Mouse (Mus musculus) spleen, adult 12 weeks (tissue): ENCODE results near the gene Ccdc113.
"Not testable (repeated sequence)": the region's sequence is repeated elsewhere in the genome, so short reads cannot be mapped to it uniquely, and the experiment has no call there.

Experiments used
- DNase-seq: peaks from one replicate; pipeline ENCODE4 v3.0.0; 2022; ENCODE audit warnings: low spot score

Ccdc113 gene

GRCm38 (mm10) chr8:95602168-95602567 is 68.3 kb downstream of the Ccdc113 start:
- no peak for DNase-seq

DNA sequence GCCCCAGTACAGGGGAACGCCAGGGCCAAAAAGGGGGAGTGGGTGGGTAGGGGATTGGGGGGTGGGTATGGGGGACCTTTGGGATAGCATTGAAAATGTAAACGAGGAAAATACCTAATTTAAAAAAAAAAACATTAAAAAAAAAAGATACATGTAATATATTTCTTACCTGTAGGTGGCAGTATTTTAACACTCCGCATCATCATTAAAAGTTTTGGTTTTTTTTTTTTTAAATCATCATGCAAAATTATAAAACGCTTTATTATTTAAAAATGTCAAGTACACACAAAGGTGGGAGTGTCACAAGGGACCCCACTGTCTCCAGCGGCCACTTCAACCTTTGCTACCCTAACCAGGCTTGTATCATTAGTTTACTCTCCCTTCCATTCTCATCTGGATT is 72.6 kb downstream of the Ccdc113 start:
- not testable (repeated sequence) for DNase-seq

- DNase-seq, result no peak
Observed at GRCm38 (mm10) chr8:95607210-95607609, 73.3 kb downstream of the Ccdc113 start.
